Mouse (Mus musculus): ENCODE results near the gene Alms1. TPM values are rescaled to one million over a fixed set of nuclear protein-coding genes. Genes with fewer than 3 reads are reported as not detected.

Gene Alms1
- polyA plus RNA-seq, 1 experiment from 2014 or later = 7.3 TPM

Small RNA genes lying within 50 kb of the gene (microRNA-seq; reads per million reads assigned to microRNA genes)
- gene Gm27317 = not detected

Other genes starting within 250 kb of the Alms1 start
- 12.2 and 12.4 TPM in 2 replicates for gene Rab11fip5, start 212.9 kb upstream of the Alms1 start, polyA plus RNA-seq (2015; fragmentation: Nextera tagmentation; extraction: Ambion mirVana)
- gene Noto, start 163.6 kb upstream of the Alms1 start, polyA plus RNA-seq (2015; fragmentation: Nextera tagmentation; extraction: Ambion mirVana) = not detected in 2 replicates
- 51.2 and 51.5 TPM in 2 replicates for gene Smyd5, start 155.5 kb upstream of the Alms1 start, polyA plus RNA-seq (2015; fragmentation: Nextera tagmentation; extraction: Ambion mirVana)
- gene Cct7, start 136.0 kb upstream of the Alms1 start, polyA plus RNA-seq (2015; fragmentation: Nextera tagmentation; extraction: Ambion mirVana) = 630 and 636 TPM in 2 replicates
- gene Pradc1, start 135.6 kb upstream of the Alms1 start, polyA plus RNA-seq (2015; fragmentation: Nextera tagmentation; extraction: Ambion mirVana) = 21.6 and 24.3 TPM in 2 replicates
- 4.7 and 5.0 TPM in 2 replicates for gene Fbxo41, start 84.5 kb upstream of the Alms1 start, polyA plus RNA-seq (2015; fragmentation: Nextera tagmentation; extraction: Ambion mirVana)
- not detected in 2 replicates for gene Egr4, start 73.9 kb upstream of the Alms1 start, polyA plus RNA-seq (2015; fragmentation: Nextera tagmentation; extraction: Ambion mirVana)
- not detected in 2 replicates for gene Nat8f7, start 125.7 kb downstream of the Alms1 start, polyA plus RNA-seq (2015; fragmentation: Nextera tagmentation; extraction: Ambion mirVana)
- 0.30 and 0.41 TPM in 2 replicates for gene Nat8f3, start 178.2 kb downstream of the Alms1 start, polyA plus RNA-seq (2015; fragmentation: Nextera tagmentation; extraction: Ambion mirVana)
- not detected in 2 replicates for gene Nat8f6, start 233.4 kb downstream of the Alms1 start, polyA plus RNA-seq (2015; fragmentation: Nextera tagmentation; extraction: Ambion mirVana)
- gene Nat8f5, start 233.4 kb downstream of the Alms1 start, polyA plus RNA-seq (2015; fragmentation: Nextera tagmentation; extraction: Ambion mirVana) = 0.22 TPM in 1 of 2 replicates, not detected in the other
- gene Nat8, start 244.6 kb downstream of the Alms1 start, polyA plus RNA-seq (2015; fragmentation: Nextera tagmentation; extraction: Ambion mirVana) = not detected in 2 replicates

Measured in midbrain, embryonic 13.5 days (tissue).